Mouse (Mus musculus): ENCODE results near the gene Ggn. TPM values are rescaled to one million over a fixed set of nuclear protein-coding genes. Genes with fewer than 3 reads are reported as not detected.

The Ggn gene
- total and polyA plus RNA-seq, 3 experiments: 0.19 to 1.0 TPM; not detected in 1

DNA sequence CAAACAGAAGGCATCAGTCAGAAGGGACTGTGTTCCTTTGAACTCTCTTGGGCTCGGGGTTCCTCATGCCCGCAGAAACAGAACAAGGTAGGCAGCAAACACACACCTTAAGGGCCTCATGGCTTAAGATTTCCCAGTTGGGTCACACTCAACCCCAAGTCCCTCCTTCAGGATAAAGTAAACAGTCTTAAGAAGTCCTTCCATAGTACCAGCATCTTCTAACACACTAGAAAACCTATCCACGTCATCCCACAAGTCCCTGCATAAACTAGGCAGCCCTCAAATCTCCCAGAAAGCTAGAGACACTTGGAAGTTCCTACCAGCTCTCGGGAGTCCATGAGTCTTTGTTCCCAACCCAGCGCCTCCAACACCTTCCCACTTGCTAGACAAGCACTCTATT lies 7.7 kb upstream of the Ggn start:
- Histone ChIP-seq H3K36me3 (ENCODE audit: control insufficient read depth in 1 of 2, insufficient read depth in 2 of 2, low read length in 2 of 2) (no peaks in the 10 kb centered on the region), H3K79me2 (ENCODE audit: control insufficient read depth, insufficient read depth, low read length, poor library complexity) (no peaks in the 10 kb centered on the region), H3K9me3 (replicated peaks; ENCODE audit: insufficient read depth, low read length) (no peaks in the 10 kb centered on the region), H3K27ac (ENCODE audit: control insufficient read depth, low read depth, low read length) (no peak overlapping the region), H3K9ac (ENCODE audit: control insufficient read depth, low read depth, low read length, poor library complexity, severe bottlenecking) (no peak overlapping the region), H3K4me3 (ENCODE audit: control insufficient read depth in 1 of 2, insufficient read depth in 1 of 2, low read depth in 2 of 2, low read length in 2 of 2) (no peak overlapping the region), H3K27me3 (ENCODE audit: control insufficient read depth in 1 of 2, insufficient read depth in 2 of 2, low read length in 2 of 2) (no peaks in the 10 kb centered on the region), H3K4me1 (ENCODE audit: control insufficient read depth in 1 of 2, insufficient read depth in 2 of 2, low read length in 2 of 2) (no peaks in the 10 kb centered on the region)
- DNase-seq (ENCODE audit: low read depth, low spot score): no peak
- TF ChIP-seq MAZ (IDR thresholded peaks at IDR 0.05; ENCODE audit: low read depth, low read length) (no peak), MAFK (IDR thresholded peaks at IDR 0.05; ENCODE audit: borderline replicate concordance, low read depth, low read length) (no peak), EP300 (IDR thresholded peaks at IDR 0.05; ENCODE audit: low read depth in 1 of 2, low read length in 2 of 2) (no peak), CHD2 (IDR thresholded peaks at IDR 0.05; ENCODE audit: low read length) (no peak), ETS1 (IDR thresholded peaks at IDR 0.05; ENCODE audit: low read depth, low read length) (no peak), POLR2A (IDR thresholded peaks at IDR 0.05; ENCODE audit: control insufficient read depth in 1 of 2, insufficient read depth in 1 of 2, low read depth in 1 of 2, low read length in 2 of 2, poor library complexity in 1 of 2) (no peak), POLR2AphosphoS2 (IDR thresholded peaks at IDR 0.05; ENCODE audit: low read length) (no peak), NELFE (IDR thresholded peaks at IDR 0.05; ENCODE audit: low read depth, low read length) (no peak), USF1 (IDR thresholded peaks at IDR 0.05; ENCODE audit: low read depth, low read length) (no peak), SMC3 (IDR thresholded peaks at IDR 0.05; ENCODE audit: low read depth, low read length) (no peak), NRF1 (IDR thresholded peaks at IDR 0.05; ENCODE audit: insufficient read depth, low read depth, low read length, poor library complexity, severe bottlenecking) (no peak), USF2 (IDR thresholded peaks at IDR 0.05; ENCODE audit: borderline replicate concordance in 1 of 2, insufficient read depth in 1 of 2, low read depth in 1 of 2, low read length in 2 of 2) (no peak), ZNF384 (IDR thresholded peaks at IDR 0.05; ENCODE audit: low read depth, low read length) (no peak), MYB (IDR thresholded peaks at IDR 0.05; ENCODE audit: low read depth, low read length) (no peak)

DNA sequence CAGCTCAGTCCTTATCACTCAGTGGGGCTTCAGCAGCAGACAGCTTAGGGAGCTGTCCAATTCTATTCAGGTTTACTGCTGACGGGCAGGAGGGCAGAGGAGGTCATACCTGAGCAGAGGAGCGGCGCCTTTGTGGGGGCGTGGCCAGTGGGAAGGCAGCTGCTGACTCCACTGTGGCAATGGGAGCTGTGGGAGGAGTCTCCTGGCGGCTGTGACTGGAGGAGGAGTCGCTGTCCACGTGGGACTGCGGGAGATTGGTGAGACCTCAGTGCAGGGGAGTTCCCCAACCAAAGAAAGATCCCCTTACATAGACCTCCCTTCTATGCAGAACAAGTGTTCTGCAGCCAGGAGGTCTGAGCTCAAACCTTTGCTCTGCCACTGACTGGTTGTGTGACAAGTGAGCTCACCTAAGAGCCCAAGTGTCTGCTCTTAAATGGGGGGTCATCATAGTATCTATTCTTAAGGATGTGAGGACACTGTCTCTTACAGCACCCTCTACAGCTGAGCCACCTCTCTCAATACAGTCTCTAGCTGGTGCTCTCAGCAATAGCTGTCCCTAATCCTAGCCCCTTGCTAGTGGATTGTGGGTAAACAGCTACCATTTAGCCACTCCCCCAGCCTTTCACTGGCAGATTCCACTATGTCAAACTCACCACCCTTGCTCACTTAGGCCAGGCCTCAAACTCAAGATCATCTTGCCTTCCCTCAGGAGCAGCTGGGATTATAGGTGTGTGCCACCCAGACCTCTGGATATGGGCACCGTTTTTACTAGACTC lies 7.1 kb upstream of the Ggn start:
- Histone ChIP-seq H3K4me3 (ENCODE audit: control insufficient read depth in 1 of 2, insufficient read depth in 1 of 2, low read depth in 2 of 2, low read length in 2 of 2) (no peak overlapping the region), H3K79me2 (ENCODE audit: control insufficient read depth, insufficient read depth, low read length, poor library complexity) (no peaks in the 10 kb centered on the region), H3K9ac (ENCODE audit: control insufficient read depth, low read depth, low read length, poor library complexity, severe bottlenecking) (no peak overlapping the region), H3K4me1 (ENCODE audit: control insufficient read depth in 1 of 2, insufficient read depth in 2 of 2, low read length in 2 of 2) (no peaks in the 10 kb centered on the region), H3K9me3 (replicated peaks; ENCODE audit: insufficient read depth, low read length) (no peaks in the 10 kb centered on the region), H3K27ac (ENCODE audit: control insufficient read depth, low read depth, low read length) (no peak overlapping the region), H3K27me3 (ENCODE audit: control insufficient read depth in 1 of 2, insufficient read depth in 2 of 2, low read length in 2 of 2) (no peaks in the 10 kb centered on the region), H3K36me3 (ENCODE audit: control insufficient read depth in 1 of 2, insufficient read depth in 2 of 2, low read length in 2 of 2) (no peaks in the 10 kb centered on the region)
- TF ChIP-seq EP300 (IDR thresholded peaks at IDR 0.05; ENCODE audit: low read depth in 1 of 2, low read length in 2 of 2): no peak
- no peak for TF ChIP-seq ELF1 (IDR thresholded peaks at IDR 0.05; ENCODE audit: low read depth, low read length)
- no peak for TF ChIP-seq SIN3A (IDR thresholded peaks at IDR 0.05; ENCODE audit: low read length)
- no peak for TF ChIP-seq POLR2AphosphoS5 (IDR thresholded peaks at IDR 0.05; ENCODE audit: borderline replicate concordance, low read depth, low read length)
- TF ChIP-seq ZMIZ1 (IDR thresholded peaks at IDR 0.05; ENCODE audit: low read depth, low read length): no peak
- TF ChIP-seq UBTF (IDR thresholded peaks at IDR 0.05; ENCODE audit: borderline replicate concordance, insufficient read depth, low read depth, low read length): no peak
- DNase-seq (ENCODE audit: low read depth, low spot score): no peak

Measured in MEL (cell line).